In genomic region chr10:80431570-80432386, GRCm38 (mm10) we compare ENCODE assay signal across 8 mouse cellular contexts. TPM values are rescaled to one million over a fixed set of nuclear protein-coding genes. Genes with fewer than 3 reads are reported as not detected.
DNase-seq lines count a peak whose midpoint lies in the region; ATAC-seq and TF ChIP-seq lines count a peak whose summit lies in the region.

No protein-coding gene starts in this region.

- no peaks in the 10 kb centered on the region for H3K27me3 ChIP-seq in forebrain, embryonic 14.5 days (replicated peaks; ENCODE audit: control insufficient read depth, insufficient read depth, low read length)
- H3K27me3 ChIP-seq in liver, embryonic 11.5 days (replicated peaks; ENCODE audit: control insufficient read depth, insufficient read depth, low read length): no peaks in the 10 kb centered on the region

- ATAC-seq in forebrain, embryonic 14.5 days: no peak
- no peak for ATAC-seq in liver, embryonic 11.5 days (replicated peaks; ENCODE audit: low FRiP score)

- H3K9ac ChIP-seq in forebrain, embryonic 14.5 days (ENCODE audit: low read length): peak overlapping the region; percentile 96
- peak overlapping the region; percentile 100 for H3K9ac ChIP-seq in liver, embryonic 11.5 days (ENCODE audit: low read depth, low read length)

- peak overlapping the region; percentile 86 for H3K4me3 ChIP-seq in gastrocnemius, adult 2 months
- H3K4me3 ChIP-seq in forebrain, embryonic 14.5 days (ENCODE audit: low read depth, low read length): peak overlapping the region; percentile 84
- H3K4me3 ChIP-seq in liver, embryonic 11.5 days (ENCODE audit: low read depth, low read length): peak overlapping the region; percentile 100

- WGBS in forebrain, embryonic 14.5 days: 15% methylated on average over 15 of the region's 16 CpGs
- WGBS in liver, embryonic 11.5 days: 33% methylated on average over 16 of the region's 16 CpGs

- H3K9me3 ChIP-seq in forebrain, embryonic 14.5 days (replicated peaks; ENCODE audit: control insufficient read depth, low read length): no peaks in the 10 kb centered on the region
- H3K9me3 ChIP-seq in liver, embryonic 11.5 days (ENCODE audit: control insufficient read depth, low read length): no peaks in the 10 kb centered on the region

- peak overlapping the region; percentile 64 for H3K4me2 ChIP-seq in forebrain, embryonic 14.5 days (ENCODE audit: low read length)
- H3K4me2 ChIP-seq in liver, embryonic 11.5 days: peak overlapping the region; percentile 94

- H3K27ac ChIP-seq in gastrocnemius, adult 2 months: peak overlapping the region; percentile 100
- peak overlapping the region; percentile 28; the same call in 1 of the 2 replicates for H3K27ac ChIP-seq in forebrain, embryonic 14.5 days (ENCODE audit: low read depth, low read length)
- H3K27ac ChIP-seq in liver, embryonic 11.5 days (ENCODE audit: low read depth, low read length): peak overlapping the region; percentile 97; the same call in 1 of the 2 replicates

- peaks cover 44% of the 10 kb centered on the region for H3K36me3 ChIP-seq in forebrain, embryonic 14.5 days (ENCODE audit: control insufficient read depth, insufficient read depth, low read length)
- H3K36me3 ChIP-seq in liver, embryonic 11.5 days (ENCODE audit: control insufficient read depth, insufficient read depth, low read length): peaks cover 39% of the 10 kb centered on the region

- intact Hi-C loops in gastrocnemius, adult 2 months (cut with DNase I): loop anchor here (2.0 to 10.0 kb wide), 2 partner anchors 25 to 833 kb away; partner anchors contain the start of genes Apba3, Mrpl54 and Uqcr11
- intact Hi-C loops in gastrocnemius, postnatal 36 days (cut with DNase I): loop anchor here (10.0 kb wide), 1 partner anchor 273 kb away; the partner anchor contains the start of genes Izumo4 and Mob3a

- no peak for DNase-seq in gastrocnemius, adult 2 months
- no peak for DNase-seq in gastrocnemius, postnatal 36 days
- DNase-seq in CD4-positive helper T cell, adult 2 months (ENCODE audit: low read depth, low spot score): peak; percentile 68
- no peak for DNase-seq in forebrain, embryonic 14.5 days (ENCODE audit: low spot score)
- no peak for DNase-seq in liver, embryonic 11.5 days (ENCODE audit: low spot score)
- DNase-seq in thymus, adult 18-20 months: peak; percentile 23 to 53
- DNase-seq in gastrocnemius, adult 18-20 months (ENCODE audit: low spot score): no peak
- DNase-seq in layer of hippocampus, adult 18-20 months (ENCODE audit: low spot score in 2 of 2): no peak

- no peak for TF ChIP-seq CTCF in gastrocnemius, adult 2 months (IDR thresholded peaks at IDR 0.05)

- H3K4me1 ChIP-seq in forebrain, embryonic 14.5 days (ENCODE audit: control insufficient read depth, insufficient read depth, low read length): peaks cover 5% of the 10 kb centered on the region; the same call in 1 of the 2 replicates
- peaks cover 34% of the 10 kb centered on the region for H3K4me1 ChIP-seq in liver, embryonic 11.5 days (replicated peaks; ENCODE audit: control insufficient read depth, insufficient read depth, low read length)

RNA-seq across cellular contexts. Expression of gene Tcf3, which starts 1.7 kb away (rescaled TPM):
- total RNA-seq in gastrocnemius, adult 2 months (2021): 10 to 100 TPM; 11.1 to 12.0 TPM
- 10 to 100 TPM; 11.0 to 12.0 TPM for total RNA-seq in gastrocnemius, postnatal 36 days (2021)
- polyA plus RNA-seq in forebrain, embryonic 14.5 days (2014; fragmentation: Nextera tagmentation; extraction: Ambion mirVana): 64.4 and 73.5 TPM in 2 replicates
- polyA plus RNA-seq in liver, embryonic 11.5 days (2014; fragmentation: Nextera tagmentation; extraction: Ambion mirVana): 148 and 149 TPM in 2 replicates
- 10 to 100 TPM; 11.2 to 11.3 TPM for total RNA-seq in gastrocnemius, adult 18-20 months (2021)
- 10 to 100 TPM; 27.1 to 27.3 TPM for total RNA-seq in layer of hippocampus, adult 18-20 months (2021)

RNA-seq across cellular contexts. Expression of gene Uqcr11, which starts 25.1 kb away (rescaled TPM):
- 1,000 to 10,000 TPM in 1 of 2 experiments, 100 to 1,000 TPM in 1; 776 to 1,068 TPM for total RNA-seq in gastrocnemius, adult 2 months (2021)
- total RNA-seq in gastrocnemius, postnatal 36 days (2021): 100 to 1,000 TPM; 825 to 866 TPM
- polyA plus RNA-seq in forebrain, embryonic 14.5 days (2014; fragmentation: Nextera tagmentation; extraction: Ambion mirVana): 628 and 893 TPM in 2 replicates
- 835 and 866 TPM in 2 replicates for polyA plus RNA-seq in liver, embryonic 11.5 days (2014; fragmentation: Nextera tagmentation; extraction: Ambion mirVana)
- total RNA-seq in gastrocnemius, adult 18-20 months (2021): 100 to 1,000 TPM; 831 to 847 TPM
- 100 to 1,000 TPM; 410 to 413 TPM for total RNA-seq in layer of hippocampus, adult 18-20 months (2021)

RNA-seq across cellular contexts. Expression of gene Mbd3, which starts 32.4 kb away (rescaled TPM):
- total RNA-seq in gastrocnemius, adult 2 months (2021): 100 to 1,000 TPM; 105 to 116 TPM
- total RNA-seq in gastrocnemius, postnatal 36 days (2021): 10 to 100 TPM; 95.1 to 99.9 TPM
- polyA plus RNA-seq in forebrain, embryonic 14.5 days (2014; fragmentation: Nextera tagmentation; extraction: Ambion mirVana): 216 and 221 TPM in 2 replicates
- 174 and 175 TPM in 2 replicates for polyA plus RNA-seq in liver, embryonic 11.5 days (2014; fragmentation: Nextera tagmentation; extraction: Ambion mirVana)
- total RNA-seq in gastrocnemius, adult 18-20 months (2021): 100 to 1,000 TPM; 108 to 127 TPM
- 100 to 1,000 TPM; 159 to 162 TPM for total RNA-seq in layer of hippocampus, adult 18-20 months (2021)

RNA-seq across cellular contexts. Expression of gene Mex3d, which starts 44.3 kb away (rescaled TPM):
- 1 to 10 TPM; 4.7 to 5.1 TPM for total RNA-seq in gastrocnemius, adult 2 months (2021)
- 1 to 10 TPM; 3.4 to 4.5 TPM for total RNA-seq in gastrocnemius, postnatal 36 days (2021)
- 16.9 and 17.8 TPM in 2 replicates for polyA plus RNA-seq in forebrain, embryonic 14.5 days (2014; fragmentation: Nextera tagmentation; extraction: Ambion mirVana)
- polyA plus RNA-seq in liver, embryonic 11.5 days (2014; fragmentation: Nextera tagmentation; extraction: Ambion mirVana): 2.5 and 3.7 TPM in 2 replicates
- total RNA-seq in gastrocnemius, adult 18-20 months (2021): 1 to 10 TPM; 4.0 to 4.6 TPM
- 10 to 100 TPM; 17.9 to 19.1 TPM for total RNA-seq in layer of hippocampus, adult 18-20 months (2021)

Comparison
In these comparisons a context has a peak if more than half of its experiments do, and no peak if none do; other contexts are left out.
1. DNase-seq: peak in CD4-positive helper T cell, adult 2 months (single experiment) and thymus, adult 18-20 months (2 of 2); none in gastrocnemius, adult 2 months (single experiment), gastrocnemius, postnatal 36 days (0 of 2), forebrain, embryonic 14.5 days (single experiment), liver, embryonic 11.5 days (single experiment), gastrocnemius, adult 18-20 months (single experiment) and layer of hippocampus, adult 18-20 months (0 of 2).
2. H3K27ac ChIP-seq: peak in every context shown above with its lines; median percentile 100 in gastrocnemius, adult 2 months; 97 in liver, embryonic 11.5 days; 28 in forebrain, embryonic 14.5 days.
3. Peak in every context shown above with its lines, with median percentiles within 50 percentile points of each other: H3K4me3 ChIP-seq.